Mouse (Mus musculus): ENCODE results near the gene Olfr482. TPM values are rescaled to one million over a fixed set of nuclear protein-coding genes. Genes with fewer than 3 reads are reported as not detected.

The Olfr482 gene
- not detected in 2 replicates for polyA plus RNA-seq (2012; rRNA removed; ENCODE audit: low replicate concordance)

GRCm38 (mm10) chr7:108097486-108097885, at the start of gene Olfr482:
Gene Olfr482 (minus strand): TSS chr7:108097586.

DNA sequence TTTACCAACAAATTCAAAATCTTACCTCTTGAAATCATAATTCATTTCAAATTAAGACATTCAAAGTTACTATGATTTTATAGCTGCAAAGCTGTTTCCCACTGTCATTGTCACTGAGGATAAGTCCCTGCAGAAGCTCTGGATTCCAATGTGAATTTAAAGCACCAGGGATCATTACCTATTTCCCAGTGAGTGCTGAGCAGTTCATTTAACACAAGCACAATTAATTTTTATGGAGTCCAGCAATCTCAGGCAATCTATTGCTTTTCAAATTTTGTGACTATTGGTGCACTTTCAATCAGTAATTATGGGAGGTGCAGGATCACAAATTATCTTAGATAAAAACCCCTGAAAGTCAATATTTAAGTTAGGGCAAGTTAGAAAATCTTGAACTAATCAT, 30.0 kb upstream of the Olfr482 start, which contains the start of gene Olfr484:
Olfr484 (minus strand) TSS at position 101 of the 400 bp plus-strand sequence.

DNA sequence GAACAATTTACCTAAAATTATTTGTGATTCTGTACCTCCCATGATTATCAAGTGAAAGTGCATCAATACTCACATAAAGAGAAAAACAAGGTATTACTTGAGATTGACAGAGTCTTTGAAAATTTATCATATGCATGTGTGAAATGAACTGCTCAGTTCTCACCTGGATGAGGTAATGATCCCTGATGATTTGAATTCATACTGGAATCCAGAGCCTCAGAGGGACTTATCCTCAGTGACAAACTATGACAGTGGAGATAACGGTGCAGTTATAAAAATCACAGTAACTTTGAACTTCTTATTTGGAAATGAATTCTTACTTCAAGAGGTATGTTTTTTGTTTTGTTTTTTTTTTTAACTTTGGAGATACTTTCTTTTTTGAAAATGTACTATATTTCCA, 3.2 kb upstream of the Olfr482 start, which contains the start of gene Olfr483:
Olfr483 (plus strand) TSS at position 301 of the 400 bp plus-strand sequence.

DNA sequence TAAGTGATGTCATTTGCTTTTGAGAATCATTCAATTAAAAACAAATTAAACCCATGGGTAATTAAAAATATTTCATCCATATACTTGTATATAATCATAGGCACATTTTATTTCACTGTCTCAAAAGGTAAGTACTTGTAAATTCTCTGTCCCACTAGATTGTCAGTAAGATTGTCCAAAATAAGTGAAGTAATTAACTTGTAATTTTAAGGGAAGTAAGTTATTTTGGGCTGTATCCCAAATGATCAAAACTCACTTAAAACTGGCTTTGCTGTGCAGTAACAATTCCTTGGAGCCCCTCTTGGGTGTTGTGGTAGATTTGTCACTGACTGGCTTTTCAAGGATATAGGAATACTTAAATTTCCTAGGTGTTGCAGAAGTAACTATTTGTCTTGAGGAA, 17.8 kb downstream of the Olfr482 start, which contains the start of gene Olfr481:
Olfr481 (plus strand) TSS at position 301 of the 400 bp plus-strand sequence.

GRCm38 (mm10) chr7:108067246-108067645, 30.1 kb downstream of the Olfr482 start, which contains the start of gene Olfr480:
Gene Olfr480 (minus strand): TSS chr7:108067346.

DNA sequence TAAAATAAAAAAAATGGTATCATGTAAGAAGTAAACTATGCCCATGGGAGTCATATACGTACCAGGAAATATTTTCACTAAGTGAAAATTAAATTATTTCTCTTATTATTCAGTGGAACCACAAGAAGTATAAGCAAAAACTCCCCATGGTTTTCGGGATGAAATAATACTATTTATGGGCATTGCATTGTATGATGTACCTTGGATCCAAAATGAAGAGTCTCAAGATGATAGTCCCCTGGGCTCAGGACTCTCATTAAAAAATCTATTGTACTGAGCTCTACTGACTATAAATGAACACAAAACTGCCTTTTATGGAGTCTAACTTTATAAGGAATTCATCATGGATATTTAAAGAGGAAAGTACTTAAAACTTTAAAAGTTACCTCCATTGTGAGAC, 47.0 kb downstream of the Olfr482 start, which contains the start of gene Olfr479:
Olfr479 (plus strand) TSS at position 301 of the 400 bp plus-strand sequence.

Other genes with a start within 250 kb of the Olfr482 start
- not detected in 2 replicates for gene Olfr472, start 199.7 kb downstream of the Olfr482 start, polyA plus RNA-seq (2012; rRNA removed; ENCODE audit: low replicate concordance)
- not detected in 2 replicates for gene Olfr473, start 167.1 kb downstream of the Olfr482 start, polyA plus RNA-seq (2012; rRNA removed; ENCODE audit: low replicate concordance)
- not detected in 2 replicates for gene Olfr474, start 142.9 kb downstream of the Olfr482 start, polyA plus RNA-seq (2012; rRNA removed; ENCODE audit: low replicate concordance)
- not detected in 2 replicates for gene Olfr476, start 132.8 kb downstream of the Olfr482 start, polyA plus RNA-seq (2012; rRNA removed; ENCODE audit: low replicate concordance)
- gene Olfr477, start 110.9 kb downstream of the Olfr482 start, polyA plus RNA-seq (2012; rRNA removed; ENCODE audit: low replicate concordance) = not detected in 2 replicates
- not detected in 2 replicates for gene Olfr478, start 63.6 kb downstream of the Olfr482 start, polyA plus RNA-seq (2012; rRNA removed; ENCODE audit: low replicate concordance)
- not detected in 2 replicates for gene Olfr479, start 46.9 kb downstream of the Olfr482 start, polyA plus RNA-seq (2012; rRNA removed; ENCODE audit: low replicate concordance)
- not detected in 2 replicates for gene Olfr480, start 30.2 kb downstream of the Olfr482 start, polyA plus RNA-seq (2012; rRNA removed; ENCODE audit: low replicate concordance)
- not detected in 2 replicates for gene Olfr481, start 17.7 kb downstream of the Olfr482 start, polyA plus RNA-seq (2012; rRNA removed; ENCODE audit: low replicate concordance)
- not detected in 2 replicates for gene Olfr483, start 3.3 kb upstream of the Olfr482 start, polyA plus RNA-seq (2012; rRNA removed; ENCODE audit: low replicate concordance)
- gene Olfr484, start 29.9 kb upstream of the Olfr482 start, polyA plus RNA-seq (2012; rRNA removed; ENCODE audit: low replicate concordance) = not detected in 2 replicates
- not detected in 2 replicates for gene Olfr485, start 62.3 kb upstream of the Olfr482 start, polyA plus RNA-seq (2012; rRNA removed; ENCODE audit: low replicate concordance)
- gene Olfr486, start 75.2 kb upstream of the Olfr482 start, polyA plus RNA-seq (2012; rRNA removed; ENCODE audit: low replicate concordance) = not detected in 2 replicates
- not detected in 2 replicates for gene Olfr487, start 117.0 kb upstream of the Olfr482 start, polyA plus RNA-seq (2012; rRNA removed; ENCODE audit: low replicate concordance)
- gene Olfr488, start 160.8 kb upstream of the Olfr482 start, polyA plus RNA-seq (2012; rRNA removed; ENCODE audit: low replicate concordance) = not detected in 2 replicates
- not detected in 2 replicates for gene Olfr490, start 191.3 kb upstream of the Olfr482 start, polyA plus RNA-seq (2012; rRNA removed; ENCODE audit: low replicate concordance)
- gene Olfr491, start 215.9 kb upstream of the Olfr482 start, polyA plus RNA-seq (2012; rRNA removed; ENCODE audit: low replicate concordance) = not detected in 2 replicates
- gene Olfr492, start 226.1 kb upstream of the Olfr482 start, polyA plus RNA-seq (2012; rRNA removed; ENCODE audit: low replicate concordance) = not detected in 2 replicates
- not detected in 2 replicates for gene Olfr493, start 249.4 kb upstream of the Olfr482 start, polyA plus RNA-seq (2012; rRNA removed; ENCODE audit: low replicate concordance)